Mouse (Mus musculus): ENCODE results near the gene Lyrm1. TPM values are rescaled to one million over a fixed set of nuclear protein-coding genes. Genes with fewer than 3 reads are reported as not detected.

Lyrm1 gene
- polyA plus RNA-seq, 1 experiment, result 4.4 TPM

- 59% methylated on average over 6 of the region's 6 CpGs for WGBS
- H3K4me1 ChIP-seq (ENCODE audit: control insufficient read depth, insufficient read depth, low read length), result peaks cover 1% of the 10 kb centered on the region; the same call in 1 of the 2 replicates
- H3K27ac ChIP-seq (ENCODE audit: control insufficient read depth, insufficient read depth, low read depth, low read length, poor library complexity), result no peak overlapping the region
- TF ChIP-seq POLR2A (IDR thresholded peaks at IDR 0.05; ENCODE audit: borderline replicate concordance, control insufficient read depth, low read depth, low read length), result no peak
- TF ChIP-seq CTCF (IDR thresholded peaks at IDR 0.05; ENCODE audit: control insufficient read depth, insufficient read depth, low read length), result peak; percentile 37
- H3K4me3 ChIP-seq (replicated peaks; ENCODE audit: control insufficient read depth, low read depth, low read length), result no peak overlapping the region
These were observed 36.2 kb upstream of the Lyrm1 start for GRCm38 (mm10) chr7:119859476-119859875.

GRCm38 (mm10) chr7:119860116-119860515 is 35.5 kb upstream of the Lyrm1 start:
- no peak overlapping the region for H3K4me3 ChIP-seq (replicated peaks; ENCODE audit: control insufficient read depth, low read depth, low read length)
- H3K4me1 ChIP-seq (ENCODE audit: control insufficient read depth, insufficient read depth, low read length), result peaks cover 1% of the 10 kb centered on the region; the same call in 1 of the 2 replicates
- TF ChIP-seq CTCF (IDR thresholded peaks at IDR 0.05; ENCODE audit: control insufficient read depth, insufficient read depth, low read length) (no peak), POLR2A (IDR thresholded peaks at IDR 0.05; ENCODE audit: borderline replicate concordance, control insufficient read depth, low read depth, low read length) (no peak)
- 86% methylated on average over 3 of the region's 3 CpGs for WGBS
- H3K27ac ChIP-seq (ENCODE audit: control insufficient read depth, insufficient read depth, low read depth, low read length, poor library complexity), result no peak overlapping the region

- 77% methylated on average over 2 of the region's 2 CpGs for WGBS
- Histone ChIP-seq H3K4me1 (ENCODE audit: control insufficient read depth, insufficient read depth, low read length) (peaks cover 1% of the 10 kb centered on the region; the same call in 1 of the 2 replicates), H3K27ac (ENCODE audit: control insufficient read depth, insufficient read depth, low read depth, low read length, poor library complexity) (no peak overlapping the region), H3K4me3 (replicated peaks; ENCODE audit: control insufficient read depth, low read depth, low read length) (no peak overlapping the region)
- no peak for TF ChIP-seq POLR2A (IDR thresholded peaks at IDR 0.05; ENCODE audit: borderline replicate concordance, control insufficient read depth, low read depth, low read length)
- TF ChIP-seq CTCF (IDR thresholded peaks at IDR 0.05; ENCODE audit: control insufficient read depth, insufficient read depth, low read length), result no peak
These were observed 35.1 kb upstream of the Lyrm1 start for GRCm38 (mm10) chr7:119860554-119860953.

- no peak overlapping the region for H3K27ac ChIP-seq (ENCODE audit: control insufficient read depth, insufficient read depth, low read depth, low read length, poor library complexity)
- H3K4me1 ChIP-seq (ENCODE audit: control insufficient read depth, insufficient read depth, low read length), result peaks cover 1% of the 10 kb centered on the region; the same call in 1 of the 2 replicates
- H3K4me3 ChIP-seq (replicated peaks; ENCODE audit: control insufficient read depth, low read depth, low read length), result no peak overlapping the region
- no peak for TF ChIP-seq POLR2A (IDR thresholded peaks at IDR 0.05; ENCODE audit: borderline replicate concordance, control insufficient read depth, low read depth, low read length)
- TF ChIP-seq CTCF (IDR thresholded peaks at IDR 0.05; ENCODE audit: control insufficient read depth, insufficient read depth, low read length), result no peak
These were observed 34.7 kb upstream of the Lyrm1 start for GRCm38 (mm10) chr7:119860971-119861334.

- WGBS, result 39% methylated on average over 6 of the region's 6 CpGs
- Histone ChIP-seq H3K4me3 (replicated peaks; ENCODE audit: control insufficient read depth, low read depth, low read length) (no peak overlapping the region), H3K4me1 (ENCODE audit: control insufficient read depth, insufficient read depth, low read length) (peaks cover 1% of the 10 kb centered on the region; the same call in 1 of the 2 replicates), H3K27ac (ENCODE audit: control insufficient read depth, insufficient read depth, low read depth, low read length, poor library complexity) (no peak overlapping the region)
- TF ChIP-seq CTCF (IDR thresholded peaks at IDR 0.05; ENCODE audit: control insufficient read depth, insufficient read depth, low read length) (no peak), POLR2A (IDR thresholded peaks at IDR 0.05; ENCODE audit: borderline replicate concordance, control insufficient read depth, low read depth, low read length) (no peak)
These were observed 34.1 kb upstream of the Lyrm1 start for GRCm38 (mm10) chr7:119861335-119862091.

GRCm38 (mm10) chr7:119862167-119862566 is 33.5 kb upstream of the Lyrm1 start:
- TF ChIP-seq CTCF (IDR thresholded peaks at IDR 0.05; ENCODE audit: control insufficient read depth, insufficient read depth, low read length), result no peak
- H3K4me3 ChIP-seq (replicated peaks; ENCODE audit: control insufficient read depth, low read depth, low read length), result no peak overlapping the region
- peaks cover 1% of the 10 kb centered on the region; the same call in 1 of the 2 replicates for H3K4me1 ChIP-seq (ENCODE audit: control insufficient read depth, insufficient read depth, low read length)
- WGBS, result 45% methylated on average over 1 of the region's 1 CpGs
- no peak overlapping the region for H3K27ac ChIP-seq (ENCODE audit: control insufficient read depth, insufficient read depth, low read depth, low read length, poor library complexity)

- Histone ChIP-seq H3K4me3 (replicated peaks; ENCODE audit: control insufficient read depth, low read depth, low read length) (no peak overlapping the region), H3K27ac (ENCODE audit: control insufficient read depth, insufficient read depth, low read depth, low read length, poor library complexity) (no peak overlapping the region), H3K4me1 (ENCODE audit: control insufficient read depth, insufficient read depth, low read length) (peaks cover 1% of the 10 kb centered on the region; the same call in 1 of the 2 replicates)
- 82% methylated on average over 5 of the region's 5 CpGs for WGBS
- TF ChIP-seq CTCF (IDR thresholded peaks at IDR 0.05; ENCODE audit: control insufficient read depth, insufficient read depth, low read length), result no peak
- TF ChIP-seq POLR2A (IDR thresholded peaks at IDR 0.05; ENCODE audit: borderline replicate concordance, control insufficient read depth, low read depth, low read length), result no peak
These were observed 31.2 kb upstream of the Lyrm1 start for GRCm38 (mm10) chr7:119864500-119864899.

GRCm38 (mm10) chr7:119866136-119866535 is 29.5 kb upstream of the Lyrm1 start:
- 77% methylated on average over 1 of the region's 1 CpGs for WGBS
- H3K27ac ChIP-seq (ENCODE audit: control insufficient read depth, insufficient read depth, low read depth, low read length, poor library complexity), result no peak overlapping the region
- H3K4me3 ChIP-seq (replicated peaks; ENCODE audit: control insufficient read depth, low read depth, low read length), result no peak overlapping the region
- TF ChIP-seq POLR2A (IDR thresholded peaks at IDR 0.05; ENCODE audit: borderline replicate concordance, control insufficient read depth, low read depth, low read length) (no peak), CTCF (IDR thresholded peaks at IDR 0.05; ENCODE audit: control insufficient read depth, insufficient read depth, low read length) (no peak)
- no peaks in the 10 kb centered on the region; the same call in 1 of the 2 replicates for H3K4me1 ChIP-seq (ENCODE audit: control insufficient read depth, insufficient read depth, low read length)

Data from bone marrow, adult 2 months (tissue).